9 mouse cellular contexts compared by ENCODE assay signal in genomic region chr17:35274770-35275169, GRCm38 (mm10). TPM values are rescaled to one million over a fixed set of nuclear protein-coding genes. Genes with fewer than 3 reads are reported as not detected.
DNase-seq lines count a peak whose midpoint lies in the region; TF ChIP-seq lines count a peak whose summit lies in the region.
"Had no signal": no experiment of that assay in that cellular context is flagged by ENCODE, and none has a peak within 500 bp of the region (broad histone marks: within the 10 kb centered on the region; RNA-seq: fewer than 3 reads in every experiment).

No protein-coding gene starts in this region.

- H3K27ac ChIP-seq in heart, adult 2 months, result no peak overlapping the region
- no peak overlapping the region for H3K27ac ChIP-seq in liver, adult 2 months (replicated peaks; ENCODE audit: insufficient read depth, low read depth, low read length)
- H3K27ac ChIP-seq: neural tube, embryonic 12.5 days had no signal

- no peak for TF ChIP-seq POLR2A in heart, adult 2 months (IDR thresholded peaks at IDR 0.05; ENCODE audit: insufficient read depth, low read depth, low read length)
- no peak for TF ChIP-seq POLR2A in liver, adult 2 months (IDR thresholded peaks at IDR 0.05; ENCODE audit: extremely low read depth, insufficient read depth, low read length)

- H3K9ac ChIP-seq in heart, adult 2 months (ENCODE audit: low read depth, low read length), result no peak overlapping the region
- H3K9ac ChIP-seq in liver, adult 2 months (ENCODE audit: low read depth, low read length), result no peak overlapping the region
- H3K9ac ChIP-seq: neural tube, embryonic 12.5 days had no signal

- peak; percentile 98; the same call in 1 of the 2 replicates for TF ChIP-seq CTCF in heart, adult 2 months (IDR thresholded peaks at IDR 0.05)
- TF ChIP-seq CTCF in liver, adult 2 months (IDR thresholded peaks at IDR 0.05; ENCODE audit: low read depth, low read length), result peak; percentile 95

- peaks cover 2% of the 10 kb centered on the region; the same call in 1 of the 2 replicates for H3K4me1 ChIP-seq in heart, adult 2 months (ENCODE audit: control insufficient read depth, insufficient read depth, low read length)
- peaks cover 1% of the 10 kb centered on the region; the same call in 1 of the 2 replicates for H3K4me1 ChIP-seq in liver, adult 2 months (ENCODE audit: control insufficient read depth, insufficient read depth, low read length)
- H3K4me1 ChIP-seq: neural tube, embryonic 12.5 days had no signal

- H3K27me3 ChIP-seq in heart, adult 2 months (ENCODE audit: control insufficient read depth, insufficient read depth, low read length), result peaks cover 4% of the 10 kb centered on the region; the same call in 1 of the 2 replicates
- peaks cover 7% of the 10 kb centered on the region; the same call in 1 of the 2 replicates for H3K27me3 ChIP-seq in liver, adult 2 months (ENCODE audit: control insufficient read depth, insufficient read depth, low read length)
- H3K27me3 ChIP-seq: neural tube, embryonic 12.5 days had no signal

- no peak overlapping the region for H3K4me3 ChIP-seq in heart, adult 2 months
- no peak overlapping the region for H3K4me3 ChIP-seq in liver, adult 2 months (ENCODE audit: insufficient read depth, low read depth, low read length)
- H3K4me3 ChIP-seq: neural tube, embryonic 12.5 days had no signal

- DNase-seq in 3T3-L1 (ENCODE audit: low read depth, low spot score), result peak; percentile 92
- DNase-seq in adrenal gland, postnatal 14 days, result peak; percentile 94
- DNase-seq in embryo, embryonic 9.5 days (ENCODE audit: extremely low spot score), result peak; percentile 77
- DNase-seq in heart, adult 2 months, result peak; percentile 86 to 94
- DNase-seq in kidney, adult 9 months, result peak; percentile 92
- DNase-seq in liver, adult 2 months (ENCODE audit: extremely low read depth, low read depth, low spot score), result peak; percentile 43
- DNase-seq in monocyte, adult 2 months (ENCODE audit: low read depth in 1 of 2, low spot score in 2 of 2), result peak; percentile 67 to 81
- DNase-seq in spleen, postnatal 10 days (ENCODE audit: low spot score in 2 of 2), result peak; percentile 89 to 90

- no peaks in the 10 kb centered on the region for H3K36me3 ChIP-seq in heart, adult 2 months (ENCODE audit: control insufficient read depth, insufficient read depth, low read length)
- no peaks in the 10 kb centered on the region for H3K36me3 ChIP-seq in liver, adult 2 months (ENCODE audit: control insufficient read depth, insufficient read depth, low read length)
- H3K36me3 ChIP-seq: neural tube, embryonic 12.5 days had no signal

- no peaks in the 10 kb centered on the region for H3K79me2 ChIP-seq in heart, adult 2 months (replicated peaks; ENCODE audit: control insufficient read depth, insufficient read depth, low read length)
- H3K79me2 ChIP-seq in liver, adult 2 months (ENCODE audit: control insufficient read depth, insufficient read depth, low read length), result no peaks in the 10 kb centered on the region

- intact Hi-C loops in heart, adult 2 months (cut with DNase I), result loop anchor here (1.0 kb wide), 1 partner anchor 16 kb away; no protein-coding TSS in a partner anchor

- peak; percentile 81; the same call in 1 of the 2 replicates for TF ChIP-seq EP300 in heart, adult 2 months (IDR thresholded peaks at IDR 0.05; ENCODE audit: insufficient read depth, low read depth, low read length)

- WGBS in heart, adult 2 months, result 2% methylated on average over 11 of the region's 11 CpGs
- 5% methylated on average over 11 of the region's 11 CpGs for WGBS in liver, adult 2 months

RNA-seq across cellular contexts. Expression of gene H2-D1, which starts 12.2 kb away (rescaled TPM):
- total RNA-seq in adrenal gland, postnatal 14 days (2021), result 93.3 and 154 TPM in 2 replicates
- 100 to 1,000 TPM; 105 to 131 TPM for total RNA-seq in heart, adult 2 months (2021)
- polyA plus RNA-seq in heart, adult 2 months (2012; rRNA removed), result 222 and 286 TPM in 2 replicates
- total RNA-seq in liver, adult 2 months (2014; rRNA removed), result 444 and 506 TPM in 2 replicates
- 487 and 676 TPM in 2 replicates for polyA plus RNA-seq in liver, adult 2 months (2012; rRNA removed)

RNA-seq across cellular contexts. Expression of gene Ddx39b, which starts 33.2 kb away (rescaled TPM):
- total RNA-seq in adrenal gland, postnatal 14 days (2021), result 200 and 232 TPM in 2 replicates
- total RNA-seq in heart, adult 2 months (2021), result 10 to 100 TPM; 82.3 to 83.4 TPM
- 148 and 178 TPM in 2 replicates for polyA plus RNA-seq in heart, adult 2 months (2012; rRNA removed)
- total RNA-seq in liver, adult 2 months (2014; rRNA removed), result 37.0 and 43.6 TPM in 2 replicates
- polyA plus RNA-seq in liver, adult 2 months (2012; rRNA removed), result 64.9 and 103 TPM in 2 replicates

RNA-seq across cellular contexts. Expression of gene Nfkbil1, which starts 39.2 kb away (rescaled TPM):
- total RNA-seq in adrenal gland, postnatal 14 days (2021), result 15.3 and 17.7 TPM in 2 replicates
- 1 to 10 TPM; 6.5 to 8.2 TPM for total RNA-seq in heart, adult 2 months (2021)
- 3.9 and 5.0 TPM in 2 replicates for polyA plus RNA-seq in heart, adult 2 months (2012; rRNA removed)
- 7.5 and 7.6 TPM in 2 replicates for total RNA-seq in liver, adult 2 months (2014; rRNA removed)
- polyA plus RNA-seq in liver, adult 2 months (2012; rRNA removed), result 7.5 and 8.6 TPM in 2 replicates

RNA-seq across cellular contexts. Expression of gene Atp6v1g2, which starts 41.3 kb away (rescaled TPM):
- total RNA-seq in adrenal gland, postnatal 14 days (2021), result 7.0 and 8.2 TPM in 2 replicates
- 1 to 10 TPM; 3.0 to 3.2 TPM for total RNA-seq in heart, adult 2 months (2021)
- polyA plus RNA-seq in heart, adult 2 months (2012; rRNA removed), result 6.4 and 10.1 TPM in 2 replicates
- total RNA-seq in liver, adult 2 months (2014; rRNA removed), result 0.28 and 0.34 TPM in 2 replicates
- 1.6 and 2.7 TPM in 2 replicates for polyA plus RNA-seq in liver, adult 2 months (2012; rRNA removed)

RNA-seq across cellular contexts. Expression of gene H2-Q1, which starts 45.4 kb away (rescaled TPM):
- total RNA-seq in adrenal gland, postnatal 14 days (2021), result 1.7 and 2.7 TPM in 2 replicates
- 1 to 10 TPM; 1.5 TPM for total RNA-seq in heart, adult 2 months (2021)
- not detected in 2 replicates for polyA plus RNA-seq in heart, adult 2 months (2012; rRNA removed)
- total RNA-seq in liver, adult 2 months (2014; rRNA removed), result 9.1 and 11.1 TPM in 2 replicates
- 4.4 and 5.5 TPM in 2 replicates for polyA plus RNA-seq in liver, adult 2 months (2012; rRNA removed)

Comparison
In these comparisons a context has a peak if more than half of its experiments do, and no peak if none do; other contexts are left out.
1. DNase-seq: peak in every context shown above with its lines; median percentile 94 in adrenal gland, postnatal 14 days; 92 in 3T3-L1; 92 in kidney, adult 9 months; 90 in heart, adult 2 months; 90 in spleen, postnatal 10 days; 77 in embryo, embryonic 9.5 days; 74 in monocyte, adult 2 months; 43 in liver, adult 2 months.